Mouse (Mus musculus) midbrain, embryonic 14.5 days (tissue): ENCODE measurements around the gene Rflnb. TPM values are rescaled to one million over a fixed set of nuclear protein-coding genes. Genes with fewer than 3 reads are reported as not detected.

Experiments
- ATAC-seq: fragments of 200-750 bp; cut with Nextera tagmentation; 2 replicates; pipeline ENCODE4 v1.8.0; 2017; ENCODE audit warnings: moderate number of reproducible peaks, moderate library complexity; ENCODE audit not compliant: low FRiP score, low TSS enrichment
- DNase-seq: peaks from one replicate; pipeline ENCODE4 v3.0.0-alpha.2; 2015
- H3K27ac ChIP-seq: fragments of 300-500 bp; sonication (generic); replicated peaks from 2 replicates; pipeline ENCODE4 v1.5.1; 2014; ENCODE audit warnings: mild to moderate bottlenecking, low read depth, low read length, moderate library complexity
- H3K27me3 ChIP-seq: fragments of 300-500 bp; sonication (generic); 2 replicates; pipeline ENCODE4 v1.6.1; 2014; ENCODE audit warnings: low read length, control low read depth, mixed read lengths; ENCODE audit not compliant: control insufficient read depth, insufficient read depth
- H3K36me3 ChIP-seq: fragments of 300-500 bp; sonication (generic); 2 replicates; pipeline ENCODE4 v1.6.1; 2014; ENCODE audit warnings: low read length, control low read depth; ENCODE audit not compliant: control insufficient read depth, insufficient read depth
- H3K4me1 ChIP-seq: fragments of 300-500 bp; sonication (generic); 2 replicates; pipeline ENCODE4 v1.6.1; 2014; ENCODE audit warnings: mild to moderate bottlenecking, antibody characterized with exemption, low read length, control low read depth; ENCODE audit not compliant: control insufficient read depth, insufficient read depth
- H3K4me2 ChIP-seq: fragments of 300-500 bp; sonication (generic); 2 replicates; pipeline ENCODE4 v1.6.1; 2014; ENCODE audit warnings: mild to moderate bottlenecking, low read length, moderate library complexity
- H3K4me3 ChIP-seq: fragments of 300-500 bp; sonication (generic); replicated peaks from 2 replicates; pipeline ENCODE4 v1.5.1; 2014; ENCODE audit warnings: low read depth, low read length
- H3K9ac ChIP-seq: fragments of 300-500 bp; sonication (generic); replicated peaks from 2 replicates; pipeline ENCODE4 v1.6.1; 2014; ENCODE audit warnings: mild to moderate bottlenecking, low read length, moderate library complexity
- H3K9me3 ChIP-seq: fragments of 300-500 bp; sonication (generic); 2 replicates; pipeline ENCODE4 v1.6.1; 2016; ENCODE audit warnings: low read length, control low read depth, mixed read lengths; ENCODE audit not compliant: control insufficient read depth
- WGBS: fragments of 180-500 bp; shearing (Covaris S2); extraction: QIAGEN DNeasy Blood & Tissue Kit; methylation state at CpG from one replicate; pipeline ENCODE4 v1.1.7; 2014; 5-methylcytosine and 5-hydroxymethylcytosine counted together
- polyA plus RNA-seq: library from polyadenylated mRNA; unstranded; fragments of >200 nt; fragmentation: Nextera tagmentation; extraction: Ambion mirVana; gene quantifications from 2 replicates; pipeline ENCODE4 v1.2.1, GENCODE M21; 2014

Rflnb gene
- polyA plus RNA-seq, 1 experiment from 2014 or later = 7.7 TPM

GRCm38 (mm10) chr11:76059971-76060370 is 32.4 kb upstream of the Rflnb start:
- H3K27ac ChIP-seq = no peak overlapping the region
- no peaks in the 10 kb centered on the region for H3K9me3 ChIP-seq
- H3K9ac ChIP-seq = no peak overlapping the region
- H3K27me3 ChIP-seq = no peaks in the 10 kb centered on the region
- DNase-seq (no peak), ATAC-seq (no peak)
- peaks cover 35% of the 10 kb centered on the region for H3K36me3 ChIP-seq
- no peak overlapping the region for H3K4me2 ChIP-seq
- no peak overlapping the region for H3K4me3 ChIP-seq
- 87% methylated on average over 7 of the region's 7 CpGs for WGBS
- H3K4me1 ChIP-seq = no peaks in the 10 kb centered on the region

DNA sequence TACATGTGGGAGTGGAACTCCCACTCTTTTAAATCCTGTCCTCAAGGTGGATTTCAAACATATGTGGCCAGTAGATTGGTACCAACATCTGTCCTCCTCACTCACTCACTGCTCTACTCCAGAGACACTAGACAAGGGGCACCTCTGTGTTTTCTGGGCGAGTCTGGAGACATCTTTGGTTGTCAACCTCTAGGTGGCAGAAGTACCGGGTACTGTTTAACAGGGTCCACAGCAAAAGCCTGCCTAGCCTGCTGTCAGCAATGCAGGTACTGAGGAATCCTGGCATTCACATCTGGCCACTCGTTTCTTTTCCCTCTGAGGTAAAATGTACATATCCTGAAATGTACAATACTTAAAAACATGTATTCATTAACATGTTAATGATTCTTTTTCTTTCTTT is 28.9 kb upstream of the Rflnb start:
- Histone ChIP-seq H3K4me2 (no peak overlapping the region), H3K27me3 (no peaks in the 10 kb centered on the region), H3K36me3 (peaks cover 22% of the 10 kb centered on the region; the same call in 1 of the 2 replicates), H3K4me1 (no peaks in the 10 kb centered on the region), H3K4me3 (no peak overlapping the region), H3K27ac (no peak overlapping the region), H3K9ac (no peak overlapping the region), H3K9me3 (no peaks in the 10 kb centered on the region)
- ATAC-seq (no peak), DNase-seq (peak; percentile 36)
- whole genome bisulfite sequencing = 27% methylated on average over 3 of the region's 3 CpGs

- Histone ChIP-seq H3K4me1 (no peaks in the 10 kb centered on the region), H3K27me3 (no peaks in the 10 kb centered on the region), H3K4me2 (no peak overlapping the region), H3K9ac (no peak overlapping the region), H3K4me3 (no peak overlapping the region), H3K27ac (no peak overlapping the region), H3K9me3 (no peaks in the 10 kb centered on the region), H3K36me3 (0 out of 2 replicates have a peak, but pooled peaks cover 11% of the 10 kb centered on the region)
- no peak for ATAC-seq
- 91% methylated on average over 5 of the region's 5 CpGs for WGBS
- no peak for DNase-seq
These were observed 24.9 kb upstream of the Rflnb start for GRCm38 (mm10) chr11:76052496-76052895.

- Histone ChIP-seq H3K9me3 (no peaks in the 10 kb centered on the region), H3K4me3 (no peak overlapping the region), H3K4me2 (no peak overlapping the region), H3K27ac (no peak overlapping the region), H3K9ac (no peak overlapping the region), H3K27me3 (no peaks in the 10 kb centered on the region), H3K36me3 (peaks cover 23% of the 10 kb centered on the region; the same call in 1 of the 2 replicates), H3K4me1 (no peaks in the 10 kb centered on the region)
- WGBS = 30% methylated on average over 5 of the region's 5 CpGs
- ATAC-seq (no peak), DNase-seq (no peak)
These were observed 23.5 kb upstream of the Rflnb start for GRCm38 (mm10) chr11:76050967-76051512.

DNA sequence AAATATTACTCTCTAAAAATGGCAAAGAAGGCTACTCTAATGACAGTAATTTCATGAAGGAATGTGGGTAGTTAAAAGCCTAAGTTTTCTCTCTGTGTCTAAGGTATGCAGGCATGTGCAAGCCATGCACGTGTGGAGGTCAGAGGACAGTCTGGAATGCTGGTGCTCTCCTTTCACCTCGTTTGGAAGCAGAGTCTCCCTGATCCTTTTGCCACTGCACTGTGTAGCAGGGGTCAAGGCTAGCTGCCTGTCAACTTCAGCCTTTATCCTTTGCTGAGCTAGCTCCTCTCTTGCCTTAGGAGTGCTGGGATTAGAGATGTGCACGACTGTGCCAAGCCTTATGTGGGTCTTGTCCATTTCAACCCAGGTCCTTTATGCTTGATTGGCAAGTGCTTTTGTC is 22.9 kb upstream of the Rflnb start:
- H3K9me3 ChIP-seq = no peaks in the 10 kb centered on the region
- no peaks in the 10 kb centered on the region for H3K27me3 ChIP-seq
- H3K4me2 ChIP-seq = no peak overlapping the region
- H3K4me3 ChIP-seq = no peak overlapping the region
- no peak overlapping the region for H3K9ac ChIP-seq
- H3K36me3 ChIP-seq = peaks cover 23% of the 10 kb centered on the region; the same call in 1 of the 2 replicates
- H3K27ac ChIP-seq = no peak overlapping the region
- 24% methylated on average over 3 of the region's 3 CpGs for WGBS
- DNase-seq = no peak
- no peak for ATAC-seq
- no peaks in the 10 kb centered on the region for H3K4me1 ChIP-seq

DNA sequence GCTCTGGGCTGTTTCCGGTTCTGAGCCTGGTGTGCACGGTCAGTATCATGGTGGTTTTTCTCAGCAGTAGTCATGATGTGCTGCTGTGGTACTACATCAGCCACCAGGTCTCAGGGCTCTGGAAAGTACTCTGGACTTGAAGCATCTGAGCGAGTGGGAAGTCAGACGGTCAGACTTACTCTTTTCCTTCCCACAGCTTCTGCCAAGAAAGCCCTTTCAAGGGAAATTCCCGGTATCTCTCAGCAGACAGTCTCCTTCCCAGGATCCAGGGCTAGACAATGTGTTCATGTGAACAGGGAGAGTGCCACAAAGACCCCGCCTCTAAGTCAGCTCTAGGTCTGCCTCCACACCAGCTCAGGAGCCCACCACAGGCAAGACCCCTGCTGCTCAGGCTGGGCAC is 17.8 kb upstream of the Rflnb start:
- H3K4me2 ChIP-seq = no peak overlapping the region
- WGBS = 91% methylated on average over 6 of the region's 6 CpGs
- DNase-seq = no peak

DNA sequence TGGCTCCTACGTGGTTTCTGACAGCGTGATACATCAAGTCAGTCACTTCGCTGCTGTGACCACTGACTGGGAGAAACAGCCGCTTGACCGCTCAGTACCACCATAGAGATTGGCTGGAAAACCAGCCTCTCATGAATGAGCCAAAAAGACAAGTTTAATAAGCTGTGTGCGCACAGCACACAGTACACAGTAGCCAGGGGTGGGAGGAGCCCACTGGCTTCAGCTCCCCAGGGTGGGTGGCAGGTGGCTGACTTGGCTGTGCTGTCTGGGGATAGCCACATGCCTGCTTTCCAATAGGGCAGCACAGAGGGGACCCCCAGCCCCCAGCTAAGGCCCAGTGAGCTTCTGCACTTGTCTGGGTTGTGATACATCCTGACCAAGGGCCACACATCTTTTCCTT is 16.9 kb upstream of the Rflnb start:
- no peak overlapping the region for H3K9ac ChIP-seq
- no peak overlapping the region for H3K27ac ChIP-seq
- H3K9me3 ChIP-seq = no peaks in the 10 kb centered on the region
- no peak overlapping the region for H3K4me2 ChIP-seq
- H3K27me3 ChIP-seq = no peaks in the 10 kb centered on the region
- peaks cover 25% of the 10 kb centered on the region for H3K36me3 ChIP-seq
- WGBS = 70% methylated on average over 6 of the region's 6 CpGs
- no peaks in the 10 kb centered on the region for H3K4me1 ChIP-seq
- no peak for ATAC-seq
- DNase-seq = peak; percentile 35
- H3K4me3 ChIP-seq = no peak overlapping the region

More for the DNA sequence above, 17.8 kb upstream of the Rflnb start:
- Histone ChIP-seq H3K27me3 (no peaks in the 10 kb centered on the region), H3K27ac (no peak overlapping the region), H3K4me3 (no peak overlapping the region), H3K9ac (no peak overlapping the region), H3K4me1 (no peaks in the 10 kb centered on the region), H3K9me3 (no peaks in the 10 kb centered on the region), H3K36me3 (peaks cover 25% of the 10 kb centered on the region)
- no peak for ATAC-seq

DNA sequence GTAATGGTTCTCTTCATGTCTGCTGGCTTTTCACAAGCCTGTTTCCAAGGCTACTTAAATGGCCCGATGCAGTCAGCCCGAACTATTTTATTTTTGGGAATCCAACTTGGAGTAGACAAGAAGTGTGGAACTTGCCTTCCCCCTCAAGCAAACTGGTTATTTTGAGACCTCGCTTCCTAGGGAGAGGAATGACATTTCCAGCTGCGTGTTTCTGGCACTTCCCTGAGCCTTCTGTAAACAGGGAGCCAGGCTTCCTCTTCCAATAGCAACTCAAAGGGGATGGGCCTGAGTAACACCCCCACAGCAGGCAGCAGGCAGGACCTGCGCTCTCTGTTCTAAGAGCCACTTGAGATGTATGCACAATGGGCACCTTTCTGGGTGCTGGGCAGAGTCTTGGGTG is 15.3 kb upstream of the Rflnb start:
- 50% methylated on average over 5 of the region's 5 CpGs for WGBS
- H3K4me1 ChIP-seq = no peaks in the 10 kb centered on the region
- DNase-seq (no peak), ATAC-seq (no peak)
- no peak overlapping the region for H3K9ac ChIP-seq
- H3K4me3 ChIP-seq = no peak overlapping the region
- H3K27ac ChIP-seq = no peak overlapping the region
- H3K27me3 ChIP-seq = no peaks in the 10 kb centered on the region
- no peaks in the 10 kb centered on the region for H3K9me3 ChIP-seq
- H3K36me3 ChIP-seq = peaks cover 24% of the 10 kb centered on the region
- no peak overlapping the region for H3K4me2 ChIP-seq

GRCm38 (mm10) chr11:76042041-76042638 is 14.6 kb upstream of the Rflnb start:
- Histone ChIP-seq H3K4me3 (no peak overlapping the region), H3K4me2 (no peak overlapping the region), H3K9me3 (no peaks in the 10 kb centered on the region), H3K27me3 (no peaks in the 10 kb centered on the region), H3K36me3 (peaks cover 18% of the 10 kb centered on the region), H3K4me1 (no peaks in the 10 kb centered on the region), H3K27ac (no peak overlapping the region), H3K9ac (no peak overlapping the region)
- ATAC-seq (no peak), DNase-seq (no peak)
- 68% methylated on average over 10 of the region's 10 CpGs for WGBS
